Mouse (Mus musculus): Measurements from ENCODE around the gene Usp9x.

The Usp9x gene

GRCm38 (mm10) chrX:13071241-13071775 is at the start of gene Usp9x:
Gene Usp9x, plus strand, starts transcription at chrX:13071498.
- peak; percentile 5; the same call in 1 of the 2 replicates for TF ChIP-seq GATA4 (IDR thresholded peaks at IDR 0.05; ENCODE audit: insufficient replicate concordance, low read length)

DNA sequence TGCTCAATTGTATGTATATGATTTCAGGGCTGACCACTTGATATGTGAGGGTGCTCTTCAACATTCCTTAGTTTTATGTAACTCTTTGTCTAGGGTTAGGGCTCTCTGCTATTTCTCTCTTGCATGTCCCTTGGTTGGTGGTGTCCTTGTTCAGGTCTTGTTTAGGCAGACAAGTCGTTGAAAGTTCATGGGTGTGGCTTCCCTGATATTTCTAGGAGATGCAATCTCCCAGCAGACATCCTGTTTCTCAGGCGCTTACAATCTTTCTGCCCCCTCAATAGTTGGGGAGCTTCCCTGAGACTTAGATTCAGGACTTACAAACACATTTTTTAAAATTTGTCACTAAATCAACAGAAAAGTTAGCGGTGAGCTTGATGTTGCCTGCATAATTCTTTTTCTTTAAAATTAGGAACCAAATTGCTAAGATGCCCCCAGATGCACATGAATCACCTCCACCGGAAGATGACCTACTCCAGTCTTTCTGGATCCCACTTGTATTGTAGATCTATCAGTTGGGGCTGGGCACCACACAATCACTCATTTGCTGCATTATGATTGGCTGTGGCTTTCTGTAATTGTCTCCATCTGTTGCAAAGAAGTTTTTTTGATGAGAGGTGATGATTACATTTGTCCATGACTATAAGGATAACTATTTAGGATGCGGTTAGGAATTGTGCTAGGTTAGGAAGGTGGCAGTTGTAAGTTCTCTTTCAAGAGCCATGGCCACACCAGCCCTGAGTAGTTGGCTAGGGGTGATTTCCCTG is 48.6 kb upstream of the Usp9x start:
- TF ChIP-seq GATA4 (IDR thresholded peaks at IDR 0.05; ENCODE audit: insufficient replicate concordance, low read length): no peak

DNA sequence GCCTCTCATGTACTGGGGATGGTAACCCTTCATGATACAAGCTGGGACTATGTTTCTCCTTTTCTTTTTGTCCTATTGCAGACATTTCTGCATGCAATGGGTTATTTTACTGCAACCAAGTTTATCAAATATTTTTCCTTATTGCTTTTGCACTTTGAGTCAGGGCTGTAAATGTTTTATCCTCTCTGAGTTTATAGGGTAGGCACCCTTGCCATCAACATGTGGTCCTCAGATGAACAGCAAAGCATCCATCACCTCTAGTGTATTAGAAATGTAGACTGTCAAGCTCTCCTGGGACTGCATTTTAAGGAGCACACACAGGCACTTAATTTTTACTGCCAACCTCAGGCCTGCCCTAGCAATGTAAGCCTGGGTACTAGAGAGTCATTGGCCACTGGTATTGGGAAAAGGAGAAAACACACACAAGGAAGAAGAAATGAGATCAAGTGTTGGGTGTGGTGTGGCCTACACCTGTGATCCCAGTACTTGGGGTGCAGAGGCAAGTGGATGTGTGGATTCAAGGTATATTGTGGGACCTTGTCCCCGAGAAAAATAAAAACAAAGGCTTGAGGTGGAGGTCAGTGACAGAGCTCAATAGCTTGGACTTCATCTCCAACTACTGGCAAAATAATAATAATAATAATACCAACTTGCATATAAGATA is 46.6 kb upstream of the Usp9x start:
- TF ChIP-seq GATA4 (IDR thresholded peaks at IDR 0.05; ENCODE audit: insufficient replicate concordance, low read length): no peak

DNA sequence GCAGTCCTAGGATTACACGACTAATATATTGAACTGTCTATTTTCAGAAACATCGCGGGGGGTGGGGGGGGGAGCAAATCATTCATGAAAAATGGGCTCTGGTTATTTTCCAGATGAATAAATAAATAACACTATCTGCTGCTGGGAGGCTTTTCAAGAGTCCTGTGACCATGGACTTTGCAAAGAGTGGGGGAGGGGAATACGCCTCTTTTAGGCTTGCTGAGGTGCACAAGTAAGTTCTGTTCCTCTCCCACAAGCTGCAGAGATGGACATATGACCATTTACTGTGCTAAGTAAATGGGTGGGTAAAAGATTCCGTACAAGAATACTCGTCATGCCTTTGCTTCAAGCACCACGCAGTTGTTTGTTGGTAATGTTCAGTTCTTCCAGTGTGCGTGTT is 46.0 kb upstream of the Usp9x start:
- TF ChIP-seq GATA4 (IDR thresholded peaks at IDR 0.05; ENCODE audit: insufficient replicate concordance, low read length): no peak

DNA sequence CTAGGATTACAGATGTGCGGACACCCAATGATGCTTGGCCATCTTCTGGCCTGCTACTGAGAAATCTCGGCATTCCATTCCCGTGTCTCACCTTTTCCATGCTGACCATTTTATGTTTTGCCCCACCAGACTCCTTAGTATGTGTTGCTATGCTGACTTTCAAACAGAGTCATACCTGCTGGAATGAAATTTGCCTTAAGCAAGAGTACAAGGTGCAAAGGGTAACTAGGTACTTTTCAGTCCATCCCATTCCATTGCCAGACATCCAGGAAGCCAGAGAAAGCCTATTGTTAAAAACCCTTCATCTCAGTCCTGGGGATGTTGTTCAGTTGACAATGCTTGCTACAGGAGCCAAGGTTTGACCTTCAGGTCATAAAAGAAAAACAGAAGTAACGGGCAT is 43.1 kb upstream of the Usp9x start:
- no peak for TF ChIP-seq GATA4 (IDR thresholded peaks at IDR 0.05; ENCODE audit: insufficient replicate concordance, low read length)

DNA sequence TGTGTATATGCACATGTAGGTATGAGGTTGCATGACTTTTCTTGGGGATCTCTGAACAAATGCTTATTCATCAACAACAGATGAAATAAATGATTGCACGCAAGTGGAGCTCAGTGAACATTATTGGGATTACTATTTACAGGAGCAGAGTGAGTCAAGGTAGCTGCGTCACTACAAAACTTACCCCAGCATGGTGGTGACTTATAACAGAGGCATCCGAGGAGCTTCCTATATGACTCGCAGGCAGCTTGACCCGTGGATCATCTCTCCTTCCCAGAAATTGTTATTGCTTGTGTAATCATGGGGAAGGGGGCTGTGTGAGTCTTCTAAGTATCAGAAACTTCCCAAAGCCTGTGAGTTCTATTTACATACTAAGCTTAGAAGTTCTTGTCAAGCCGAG is 41.3 kb upstream of the Usp9x start:
- TF ChIP-seq GATA4 (IDR thresholded peaks at IDR 0.05; ENCODE audit: insufficient replicate concordance, low read length): no peak

GRCm38 (mm10) chrX:13037085-13037484 is 34.2 kb upstream of the Usp9x start:
- no peak for TF ChIP-seq GATA4 (IDR thresholded peaks at IDR 0.05; ENCODE audit: insufficient replicate concordance, low read length)

GRCm38 (mm10) chrX:13039211-13039610 is 32.1 kb upstream of the Usp9x start:
- no peak for TF ChIP-seq GATA4 (IDR thresholded peaks at IDR 0.05; ENCODE audit: insufficient replicate concordance, low read length)

GRCm38 (mm10) chrX:13040391-13040790 is 30.9 kb upstream of the Usp9x start:
- TF ChIP-seq GATA4 (IDR thresholded peaks at IDR 0.05; ENCODE audit: insufficient replicate concordance, low read length): no peak

DNA sequence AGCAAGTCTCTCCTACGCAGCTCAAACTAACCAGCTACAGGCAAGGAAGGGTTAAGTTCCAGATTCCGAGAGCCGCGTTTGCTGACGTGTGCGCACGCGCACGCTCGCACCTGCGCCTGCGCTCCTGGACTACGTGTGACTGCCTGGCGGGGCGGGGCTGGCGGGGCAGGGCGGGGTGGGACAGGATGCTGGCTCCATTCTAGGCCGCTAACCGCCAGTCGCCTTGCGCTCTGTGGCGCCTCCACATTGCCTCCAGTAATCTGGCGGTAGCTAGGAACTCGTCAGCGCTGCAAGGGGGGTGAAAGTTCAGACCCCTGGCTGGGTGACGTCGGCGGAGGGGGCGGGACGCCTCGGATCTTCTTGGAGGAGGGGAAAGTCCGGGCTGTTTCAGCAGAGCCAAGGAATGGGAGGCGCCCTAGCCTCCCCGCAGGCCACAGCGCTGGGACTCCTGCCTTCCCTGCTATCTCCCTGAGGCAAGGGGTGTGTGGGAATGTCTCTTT is 29.6 kb upstream of the Usp9x start:
- peak; percentile 61; the same call in 1 of the 2 replicates for TF ChIP-seq GATA4 (IDR thresholded peaks at IDR 0.05; ENCODE audit: insufficient replicate concordance, low read length)

- no peak for TF ChIP-seq GATA4 (IDR thresholded peaks at IDR 0.05; ENCODE audit: insufficient replicate concordance, low read length)
Observed at GRCm38 (mm10) chrX:13043780-13044179, 27.5 kb upstream of the Usp9x start.

DNA sequence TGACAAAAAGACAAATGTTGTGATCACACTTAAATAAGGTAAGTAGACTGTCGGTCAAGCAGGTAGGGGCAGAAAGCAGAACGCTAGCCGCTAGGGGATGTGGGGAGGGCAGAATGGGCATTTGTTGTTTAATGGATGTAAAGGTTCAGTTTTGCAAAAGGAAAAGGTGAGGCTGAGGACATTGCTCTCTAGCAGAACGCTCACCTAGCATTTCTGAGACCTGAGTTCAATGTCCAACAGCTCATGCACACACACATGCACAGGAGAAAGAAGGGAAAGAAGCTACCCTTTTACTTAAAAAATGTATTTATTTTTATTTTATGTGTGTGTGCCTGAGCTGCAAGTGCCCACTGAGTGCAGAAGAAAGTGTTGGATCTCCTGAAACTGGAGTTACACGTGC is 26.6 kb upstream of the Usp9x start:
- TF ChIP-seq GATA4 (IDR thresholded peaks at IDR 0.05; ENCODE audit: insufficient replicate concordance, low read length): no peak

- no peak for TF ChIP-seq GATA4 (IDR thresholded peaks at IDR 0.05; ENCODE audit: insufficient replicate concordance, low read length)
Observed at GRCm38 (mm10) chrX:13046893-13047435, 24.3 kb upstream of the Usp9x start.

DNA sequence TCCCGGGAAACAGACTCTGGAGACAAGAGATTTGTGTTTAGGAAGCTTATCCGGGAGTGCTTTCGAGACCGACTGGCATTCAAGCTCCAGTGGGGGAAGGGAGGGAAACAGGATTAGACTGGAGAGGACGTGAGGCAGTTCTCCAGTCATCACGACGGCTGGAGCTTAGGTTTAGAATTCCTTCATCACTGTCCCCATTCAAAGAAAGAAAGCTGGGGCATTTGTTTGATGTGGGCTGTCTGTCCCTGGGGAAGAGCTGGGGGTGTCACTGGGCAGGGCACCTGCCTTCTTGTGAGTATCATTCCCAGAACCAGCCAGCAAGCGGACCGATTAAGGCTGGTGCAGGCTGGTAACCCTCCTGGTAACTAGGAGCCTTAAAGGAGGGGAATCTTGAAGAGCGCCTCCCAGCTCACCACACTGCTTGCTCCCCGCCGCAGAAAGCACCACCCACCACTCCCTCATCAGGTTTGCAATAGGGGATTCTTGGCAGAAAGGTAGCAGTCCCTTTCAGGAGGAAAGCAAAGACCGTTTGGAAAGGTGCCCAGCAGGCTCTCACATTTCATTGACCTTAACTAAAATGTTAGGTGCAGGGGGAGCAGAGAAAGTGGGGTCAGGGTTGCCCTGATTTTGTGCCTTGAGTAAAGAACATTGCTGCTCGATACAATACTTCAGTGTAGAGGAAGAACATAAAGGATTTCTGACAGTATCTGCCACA is 23.5 kb upstream of the Usp9x start:
- TF ChIP-seq GATA4 (IDR thresholded peaks at IDR 0.05; ENCODE audit: insufficient replicate concordance, low read length): no peak

- TF ChIP-seq GATA4 (IDR thresholded peaks at IDR 0.05; ENCODE audit: insufficient replicate concordance, low read length): peak; percentile 76; the same call in 1 of the 2 replicates
Observed at GRCm38 (mm10) chrX:13054612-13055011, 16.7 kb upstream of the Usp9x start.

Measured in liver, adult (tissue).